Mouse (Mus musculus) c-Kit-negative CD71-positive TER-119-positive erythroid progenitor cells, embryonic 14.5 days (primary cell): ENCODE results near the gene Rassf4.
"Not testable (repeated sequence)": the region's sequence is repeated elsewhere in the genome, so short reads cannot be mapped to it uniquely, and the experiment has no call there.

Experiments
- DNase-seq: peaks from one replicate; pipeline ENCODE4 v3.0.0-alpha.2; 2013; ENCODE audit warnings: low read depth, low spot score

Gene Rassf4

DNA sequence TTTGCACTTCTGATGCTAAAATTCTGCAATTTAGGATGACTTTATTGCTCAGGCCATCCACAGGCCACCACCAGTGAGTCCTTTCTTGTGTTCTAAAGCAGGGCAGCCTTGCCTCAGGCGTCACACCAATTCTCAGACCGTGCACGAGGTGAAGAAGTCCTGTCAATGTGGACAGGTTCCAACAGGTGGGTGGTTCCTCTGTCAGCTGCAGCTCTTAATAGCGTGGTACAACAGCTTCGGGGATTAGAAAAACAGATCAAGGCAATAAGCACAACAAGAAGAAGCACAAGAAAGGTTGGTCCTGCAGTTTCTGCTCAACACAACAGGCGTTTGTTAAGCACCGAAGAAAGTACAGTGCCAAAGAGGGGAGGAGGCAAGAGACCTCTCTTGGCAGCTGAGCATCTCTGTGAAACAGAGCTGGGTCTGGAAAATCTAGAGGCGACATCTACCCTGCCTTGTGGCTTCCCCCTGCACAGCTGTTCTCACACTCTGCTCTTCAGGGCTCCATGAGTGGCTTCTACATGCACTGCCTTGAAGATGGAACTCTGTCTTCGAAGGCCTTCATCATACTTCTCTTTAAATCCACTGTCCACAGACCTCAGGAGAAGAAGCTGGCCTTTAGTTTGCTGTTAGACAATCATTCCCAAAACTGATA lies 37.0 kb downstream of the Rassf4 start:
- DNase-seq: no peak

DNA sequence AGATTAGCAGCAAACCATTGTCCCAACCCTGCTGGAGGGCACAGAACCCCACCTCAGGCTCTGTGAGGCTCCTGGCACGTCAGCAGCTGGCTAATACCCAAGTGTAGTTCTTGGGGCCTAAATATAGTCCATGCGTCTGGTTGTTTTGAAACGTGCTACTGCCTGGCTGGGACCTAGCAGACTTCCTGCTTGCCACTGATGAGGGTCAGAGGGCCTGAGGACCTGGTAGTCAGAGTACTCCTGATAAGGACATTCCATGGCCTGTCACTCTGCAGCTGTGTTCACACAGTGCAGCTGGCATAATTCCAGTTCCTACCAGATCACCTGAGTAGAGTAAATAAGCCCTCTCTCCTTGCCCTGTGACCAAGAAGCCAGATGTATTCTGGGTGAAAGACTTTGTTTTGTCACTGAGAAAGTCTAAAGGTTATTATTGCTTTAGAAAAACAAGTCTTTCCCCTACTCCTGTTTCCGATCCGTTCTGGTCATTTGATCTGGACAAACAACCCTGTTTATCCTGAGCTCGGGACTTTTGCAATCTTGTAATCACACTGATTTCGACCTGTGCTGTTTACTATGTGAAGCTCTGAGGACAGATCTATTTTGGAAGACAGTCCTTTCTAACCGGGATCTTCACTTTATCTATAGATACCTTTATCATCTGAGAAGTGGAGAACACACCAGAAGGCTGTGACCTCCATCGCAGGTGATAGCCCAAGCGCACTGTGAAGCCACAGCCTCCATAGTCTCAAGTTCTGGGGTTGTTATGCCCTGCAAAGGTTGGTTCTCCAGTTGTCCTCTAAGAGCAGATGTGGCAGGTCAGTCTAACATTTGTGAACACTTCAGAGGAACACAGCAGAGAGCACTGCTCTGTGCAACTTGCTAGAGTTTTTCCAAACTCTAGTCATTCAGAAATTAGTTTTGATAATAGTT lies 38.2 kb downstream of the Rassf4 start:
- DNase-seq: no peak

DNA sequence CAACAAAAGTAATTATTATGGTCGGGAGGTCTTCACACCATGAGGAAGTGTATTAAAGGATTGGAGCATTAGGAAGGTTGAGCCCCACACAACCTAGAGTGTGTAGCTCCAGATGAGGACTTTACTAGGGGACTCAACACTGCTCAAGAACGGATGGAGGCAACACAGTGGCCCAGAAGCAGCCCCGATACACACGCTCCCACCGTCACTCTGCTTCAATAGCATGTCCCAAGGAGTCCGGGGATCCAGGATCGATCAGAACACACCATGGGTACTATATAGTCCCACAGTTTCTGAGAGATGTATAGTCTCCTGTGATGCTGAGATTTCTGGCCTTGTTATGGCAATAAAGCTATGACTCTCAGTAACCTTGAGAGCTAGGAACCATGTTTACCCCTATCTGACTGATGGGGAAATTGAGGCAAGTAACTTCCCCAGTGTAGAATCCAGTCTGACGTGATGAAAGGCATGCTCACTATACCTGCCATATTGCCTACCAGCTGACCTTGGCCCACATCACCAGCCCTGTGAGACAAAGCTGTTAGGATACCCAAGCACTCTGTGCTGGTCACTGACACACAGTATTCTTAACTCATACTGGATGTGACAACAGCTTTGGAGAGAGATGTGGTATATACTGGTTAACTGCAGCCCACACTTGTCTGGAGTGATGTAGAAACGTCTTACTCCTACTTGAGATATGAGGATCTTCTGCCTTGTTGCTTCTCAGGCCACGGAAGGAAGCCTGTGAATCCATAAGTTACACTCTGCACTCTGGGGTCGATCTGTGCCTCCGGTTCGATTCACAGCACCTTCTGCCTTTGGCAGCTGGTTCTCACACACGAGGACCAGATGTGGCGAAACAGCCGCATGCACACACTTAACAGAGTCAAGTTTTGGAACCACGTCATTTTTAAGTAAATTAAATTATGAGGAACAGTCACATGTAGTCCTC lies 39.7 kb downstream of the Rassf4 start:
- DNase-seq: no peak

DNA sequence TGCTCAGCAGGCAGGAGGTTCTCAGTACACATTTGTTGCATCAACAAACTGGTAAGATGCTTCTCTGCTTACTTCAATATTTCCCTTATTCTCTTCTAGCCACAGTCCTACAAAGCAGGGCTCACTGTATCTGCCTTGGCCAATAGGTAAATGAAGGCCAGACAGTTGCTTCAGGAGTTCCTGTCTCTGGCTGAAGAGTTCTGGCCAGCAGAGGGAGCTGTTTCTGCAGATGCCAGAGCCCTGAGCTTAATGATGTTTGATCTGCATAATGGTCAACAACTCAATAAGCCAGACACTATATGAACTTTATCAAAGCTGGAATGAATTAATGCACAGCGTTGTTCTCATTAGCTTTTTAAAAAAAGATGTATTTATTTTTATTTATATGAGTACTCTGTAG lies 41.6 kb downstream of the Rassf4 start:
- DNase-seq: peak; percentile 22

DNA sequence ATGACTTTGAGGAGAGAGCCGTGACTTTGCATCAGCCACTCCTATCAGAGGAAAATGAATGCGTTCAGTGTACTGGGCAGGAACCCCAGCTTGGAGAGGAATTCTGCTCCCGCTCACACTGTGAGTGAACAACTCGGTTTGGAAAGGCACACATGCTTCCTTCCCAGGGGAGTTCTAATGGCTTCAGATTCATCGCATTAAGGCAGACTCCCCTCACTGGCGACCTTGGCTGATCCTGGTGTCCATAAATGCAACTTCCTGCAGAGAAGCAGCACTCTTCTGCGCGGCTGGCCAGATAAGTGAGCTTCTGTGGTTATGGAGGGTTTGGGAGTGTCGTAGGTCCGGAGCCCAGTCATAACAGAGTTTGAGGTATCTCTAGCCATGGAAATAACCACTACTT lies 44.0 kb downstream of the Rassf4 start:
- DNase-seq: no peak

DNA sequence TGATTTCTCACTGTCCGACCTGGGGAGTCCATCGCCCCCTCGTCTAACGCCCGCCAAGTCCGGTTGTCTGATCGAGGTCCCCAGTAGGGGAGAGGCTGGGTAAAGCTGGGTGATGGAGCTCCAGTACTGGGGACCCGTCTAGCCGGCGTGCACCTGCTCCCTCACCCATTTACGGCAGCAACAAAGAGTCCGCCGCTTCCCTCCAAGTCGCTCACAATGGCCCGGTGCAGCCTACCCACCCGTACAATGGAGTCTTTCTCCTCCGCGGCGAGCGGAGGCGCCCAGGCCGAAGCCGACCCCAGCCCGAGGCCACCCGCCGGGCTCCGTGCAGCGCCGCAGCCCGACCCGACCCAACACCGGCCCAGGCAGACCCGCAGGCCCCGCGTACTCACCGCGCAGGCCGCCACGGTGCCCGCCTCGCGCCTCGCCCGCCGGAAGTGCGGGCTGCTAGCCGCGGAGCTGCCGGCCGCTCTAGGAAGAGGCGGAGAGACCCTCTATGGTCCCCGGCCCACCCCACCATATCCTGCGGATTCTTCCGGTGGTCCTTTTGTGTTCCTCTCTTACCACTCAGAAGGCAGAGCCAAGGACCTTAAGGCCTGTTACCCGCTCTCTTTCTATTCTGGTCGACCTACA lies 45.1 kb downstream of the Rassf4 start, which contains the start of gene Zfp422:
TSS of gene Zfp422 (minus strand) at position 461 of the 633 bp plus-strand sequence.
- DNase-seq: no peak

DNA sequence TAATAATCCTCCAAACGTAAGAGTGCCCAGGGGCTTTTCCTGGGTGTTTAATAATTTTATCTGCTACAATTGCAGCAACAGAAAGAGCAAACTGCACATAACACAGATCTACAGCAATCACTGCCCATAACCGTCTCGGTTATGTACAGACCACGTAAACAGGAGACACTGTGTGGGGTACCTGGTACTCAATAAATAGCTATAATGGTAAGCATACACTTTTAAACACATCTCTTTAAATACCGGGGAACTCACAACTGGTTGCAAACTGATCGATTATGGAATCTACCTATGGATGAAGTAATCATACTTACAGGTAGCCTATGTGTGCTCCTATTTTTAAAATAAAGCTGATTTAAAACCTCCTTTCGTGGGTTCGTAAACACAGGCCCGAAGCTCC lies 45.7 kb downstream of the Rassf4 start:
- no peak for DNase-seq

DNA sequence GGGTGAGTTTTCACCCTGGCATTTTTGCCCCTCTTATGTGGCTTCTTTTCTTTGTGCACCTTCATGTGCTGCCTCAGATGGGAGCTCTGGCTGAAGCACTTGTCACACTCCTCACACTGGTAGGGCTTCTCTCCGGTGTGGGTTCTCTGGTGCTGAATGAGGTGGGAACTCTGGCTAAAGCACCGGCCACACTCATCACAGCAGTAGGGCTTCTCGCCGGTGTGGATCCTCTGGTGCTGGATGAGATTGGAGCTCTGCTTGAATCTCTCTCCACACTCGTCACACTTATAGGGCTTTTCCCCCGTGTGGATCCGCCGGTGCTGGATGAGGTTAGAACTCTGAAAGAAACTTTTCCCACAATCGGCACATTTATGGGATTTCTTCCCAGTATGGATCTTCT lies 47.3 kb downstream of the Rassf4 start:
- DNase-seq: not testable (repeated sequence)

DNA sequence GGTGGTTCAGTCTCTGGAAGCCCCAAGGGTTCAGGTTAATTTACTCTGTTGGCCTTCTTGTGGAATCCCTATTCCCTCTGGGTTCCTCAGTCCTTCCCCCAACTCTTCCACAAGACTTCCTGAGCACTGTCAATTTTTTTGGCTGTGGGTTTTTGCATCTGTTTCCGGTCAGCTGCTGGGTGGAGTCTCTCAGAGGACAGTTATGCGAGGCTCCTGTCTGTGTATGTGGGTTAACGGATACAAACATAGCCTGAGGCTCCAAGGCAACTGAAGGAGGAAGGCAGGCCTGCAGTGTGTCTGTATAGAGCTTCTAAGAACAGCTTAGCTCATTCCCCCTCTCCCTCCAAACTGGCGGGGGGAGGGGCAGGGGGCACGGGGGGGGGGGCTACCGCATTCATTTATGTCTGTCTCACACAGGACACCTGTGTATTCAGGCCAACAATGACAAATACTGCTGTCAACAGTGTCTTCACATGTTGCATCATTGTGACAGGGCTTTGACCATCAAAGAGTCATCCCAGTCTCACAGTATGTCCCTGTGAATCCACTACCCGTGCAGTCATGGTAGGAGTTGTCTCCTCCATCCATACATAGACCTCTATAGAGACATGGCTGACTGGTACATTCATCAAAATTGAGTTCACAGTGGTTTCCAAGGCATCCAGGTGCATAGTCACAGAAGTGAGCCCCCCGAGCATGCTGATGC lies 52.3 kb downstream of the Rassf4 start:
- DNase-seq: no peak

DNA sequence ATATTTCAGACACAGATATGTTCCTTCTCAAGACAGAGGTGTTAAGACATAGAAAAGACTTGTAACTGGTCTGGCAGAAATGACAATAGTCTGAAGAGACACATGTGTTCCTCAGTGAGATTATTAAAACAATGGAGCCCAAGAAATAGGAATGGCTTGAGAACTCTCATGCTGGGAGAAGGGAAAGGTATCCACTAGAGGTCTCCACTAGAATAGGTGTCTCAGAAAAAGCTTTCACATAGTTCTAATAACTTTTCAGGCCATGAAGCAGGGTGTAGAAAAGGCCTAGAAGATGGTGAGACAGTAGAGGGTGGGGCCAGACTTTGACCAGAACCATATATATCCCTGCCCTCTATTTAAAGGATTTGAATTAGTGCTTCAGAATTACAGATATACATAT lies 55.7 kb downstream of the Rassf4 start:
- no peak for DNase-seq

DNA sequence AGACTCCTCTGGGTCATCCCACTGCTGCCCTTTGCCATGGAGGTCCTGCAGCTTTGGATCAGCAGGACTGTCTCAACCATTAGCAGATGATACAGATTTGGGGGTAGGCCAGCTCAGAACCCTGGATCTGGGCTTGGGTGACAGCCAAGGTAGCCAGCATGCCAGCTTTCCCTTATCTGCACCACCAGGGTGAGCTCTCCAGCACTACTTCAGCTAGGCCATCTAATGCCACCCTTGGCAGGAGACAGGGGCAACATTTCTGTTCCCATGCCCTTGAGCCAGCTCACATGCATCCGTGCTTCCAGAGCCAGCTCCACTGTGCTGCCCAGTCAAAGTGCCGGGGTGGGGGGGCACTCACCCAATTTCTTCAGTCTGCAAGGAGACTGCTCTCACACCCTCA lies 58.0 kb downstream of the Rassf4 start:
- DNase-seq: no peak

DNA sequence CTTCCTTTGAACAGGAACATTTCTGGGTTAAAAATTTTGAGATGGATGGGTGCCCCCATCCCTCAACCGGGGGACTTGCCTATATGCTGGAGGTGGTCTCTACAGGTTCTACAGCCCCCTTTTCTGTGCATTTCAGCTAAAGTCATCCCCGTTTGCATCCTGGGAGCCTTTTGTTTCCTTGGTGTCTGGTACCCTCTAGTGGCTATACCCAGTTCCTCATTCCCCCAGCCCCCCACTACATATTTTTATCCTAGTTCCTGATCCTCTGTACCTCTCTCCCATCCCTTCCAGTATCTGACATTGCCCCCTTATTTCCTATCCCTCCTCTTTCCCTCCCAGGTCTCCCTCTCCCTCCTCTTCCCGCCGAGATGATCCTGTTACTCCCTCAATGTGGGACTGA lies 66.5 kb downstream of the Rassf4 start:
- no peak for DNase-seq

DNA sequence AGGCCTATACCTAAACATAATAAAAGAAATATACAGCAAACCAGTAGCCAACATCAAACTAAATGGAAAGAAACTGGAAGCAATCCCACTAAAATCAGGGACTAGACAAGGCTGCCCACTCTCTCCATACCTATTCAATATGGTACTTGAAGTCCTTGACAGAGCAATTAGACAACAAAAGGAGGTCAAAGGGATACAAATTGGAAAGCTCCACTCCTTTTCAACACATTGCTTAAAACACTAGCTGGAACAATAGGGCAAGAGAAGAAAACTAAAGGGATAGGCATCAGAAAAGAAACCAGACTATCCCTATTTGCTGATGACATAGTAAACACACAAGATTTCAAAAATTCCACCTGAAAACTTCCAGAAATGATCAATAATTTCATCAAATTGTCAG lies 72.8 kb downstream of the Rassf4 start:
- DNase-seq: not testable (repeated sequence)

DNA sequence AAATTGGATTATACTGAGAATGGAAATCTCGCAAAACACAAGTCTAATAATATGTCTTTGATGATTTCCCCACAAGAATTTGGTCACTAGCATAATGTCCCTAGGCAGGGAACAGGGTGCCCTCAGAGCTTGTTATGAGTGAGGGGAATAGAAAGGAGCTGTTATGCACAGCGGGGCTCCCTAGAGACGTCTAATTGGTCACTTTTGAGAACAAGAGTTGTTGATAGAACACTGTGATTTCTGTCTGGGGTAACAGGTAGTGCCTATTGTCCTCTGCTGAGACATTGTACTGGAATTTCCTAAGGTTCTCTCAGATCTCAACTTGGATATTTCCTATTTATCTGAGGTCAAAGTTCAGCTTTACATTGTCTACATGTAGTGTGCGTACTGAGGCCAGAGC lies 89.7 kb downstream of the Rassf4 start, which contains the start of gene Olfr215:
TSS of gene Olfr215 (minus strand) at position 101 of the 400 bp plus-strand sequence.
- no peak for DNase-seq
